Mouse (Mus musculus) embryo, embryonic 11.5 days (tissue): ENCODE results near the gene Cd70.
"Not testable (repeated sequence)": the region's sequence is repeated elsewhere in the genome, so short reads cannot be mapped to it uniquely, and the experiment has no call there.

Experiments
- DNase-seq: peaks from one replicate; pipeline ENCODE4 v3.0.0-alpha.2; 2012; ENCODE audit warnings: low read depth, low spot score

Gene Cd70

GRCm38 (mm10) chr17:57134693-57135092 is 14.9 kb downstream of the Cd70 start:
- DNase-seq: no peak

DNA sequence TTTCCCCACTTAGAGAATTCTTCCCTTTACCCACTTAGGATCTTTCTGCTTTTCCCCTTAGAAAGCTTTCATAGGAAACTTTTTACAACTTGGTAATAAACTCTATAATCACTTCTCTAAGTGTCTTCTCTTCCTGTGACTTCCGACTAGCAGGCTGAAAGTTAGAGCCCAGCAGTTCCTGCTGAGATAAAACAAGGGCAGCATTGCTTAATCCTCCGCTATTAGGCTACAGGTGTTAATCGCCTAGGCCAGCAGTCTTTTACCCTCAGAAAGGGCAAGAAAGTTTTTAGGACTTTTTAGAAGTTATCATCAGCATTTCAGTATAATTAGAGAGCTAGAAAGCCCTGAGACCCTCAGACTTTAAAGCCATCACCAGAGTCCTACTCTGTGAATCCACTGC is 15.6 kb downstream of the Cd70 start:
- not testable (repeated sequence) for DNase-seq

- DNase-seq: no peak
Observed at GRCm38 (mm10) chr17:57131793-57132192, 17.8 kb downstream of the Cd70 start.

- no peak for DNase-seq
Observed at GRCm38 (mm10) chr17:57125853-57126622, 23.5 kb downstream of the Cd70 start.

DNA sequence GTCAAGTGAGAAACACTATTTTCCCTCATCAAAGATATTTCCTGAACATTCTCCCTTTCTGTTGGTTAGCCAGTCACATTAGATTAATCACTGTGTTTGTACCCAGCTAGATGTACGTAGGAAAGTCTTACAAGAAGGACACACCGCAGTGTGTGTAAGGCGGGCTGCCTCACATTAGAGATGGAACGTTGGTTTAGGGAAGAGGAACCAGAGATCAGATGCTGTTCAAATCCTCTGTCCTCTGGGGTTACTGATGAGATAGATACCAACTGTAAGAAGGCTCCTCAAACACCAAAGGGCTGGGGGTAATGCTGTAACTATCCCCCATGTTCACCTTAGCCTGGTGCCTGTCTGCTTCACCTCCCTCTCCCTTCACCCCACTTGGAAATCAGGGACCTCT is 24.8 kb downstream of the Cd70 start:
- DNase-seq: no peak

GRCm38 (mm10) chr17:57123192-57124118 is 26.1 kb downstream of the Cd70 start:
- no peak for DNase-seq

GRCm38 (mm10) chr17:57121856-57122255 is 27.7 kb downstream of the Cd70 start:
- no peak for DNase-seq

DNA sequence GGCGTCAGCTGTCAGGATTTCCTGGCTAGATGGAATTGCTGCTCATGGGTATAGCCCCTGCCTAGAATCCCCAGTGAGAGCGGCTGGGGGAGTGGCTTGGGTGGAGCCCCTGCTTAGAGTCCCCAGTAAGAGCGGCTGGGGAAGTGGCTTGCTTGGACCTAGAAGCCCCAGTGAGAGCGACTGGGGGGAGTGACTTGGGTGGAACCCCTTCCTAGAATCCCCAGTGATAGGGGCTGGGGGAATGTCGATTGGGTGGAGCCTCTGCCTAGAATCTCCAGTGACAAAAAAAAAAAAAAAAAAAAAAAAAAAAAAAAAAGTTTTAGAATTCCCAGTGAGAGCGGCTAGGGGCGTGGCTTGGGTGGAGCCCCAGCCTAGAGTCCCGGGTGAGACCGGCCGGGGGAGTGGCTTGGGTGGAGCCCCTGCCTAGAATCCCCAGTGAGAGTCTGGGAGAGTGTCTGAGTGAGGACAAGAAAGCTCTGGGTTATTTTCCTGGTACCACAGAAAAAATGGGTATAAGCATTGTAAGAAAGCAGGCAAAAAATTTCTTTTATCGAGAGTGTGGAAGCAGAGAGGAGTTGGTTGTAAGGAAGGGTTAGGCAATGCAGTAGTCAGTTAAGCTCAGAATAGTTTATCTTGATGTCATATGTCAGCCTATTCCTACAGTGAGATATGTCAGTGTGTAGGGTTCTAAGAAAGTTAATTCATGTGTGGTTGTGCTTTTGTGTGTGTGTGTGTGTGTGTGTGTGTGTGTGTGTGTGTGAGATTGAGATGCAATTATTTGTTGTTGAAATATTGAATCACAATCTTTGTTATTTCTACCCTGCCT is 30.8 kb downstream of the Cd70 start:
- DNase-seq: peak; percentile 20

GRCm38 (mm10) chr17:57116801-57117200 is 32.8 kb downstream of the Cd70 start:
- no peak for DNase-seq

DNA sequence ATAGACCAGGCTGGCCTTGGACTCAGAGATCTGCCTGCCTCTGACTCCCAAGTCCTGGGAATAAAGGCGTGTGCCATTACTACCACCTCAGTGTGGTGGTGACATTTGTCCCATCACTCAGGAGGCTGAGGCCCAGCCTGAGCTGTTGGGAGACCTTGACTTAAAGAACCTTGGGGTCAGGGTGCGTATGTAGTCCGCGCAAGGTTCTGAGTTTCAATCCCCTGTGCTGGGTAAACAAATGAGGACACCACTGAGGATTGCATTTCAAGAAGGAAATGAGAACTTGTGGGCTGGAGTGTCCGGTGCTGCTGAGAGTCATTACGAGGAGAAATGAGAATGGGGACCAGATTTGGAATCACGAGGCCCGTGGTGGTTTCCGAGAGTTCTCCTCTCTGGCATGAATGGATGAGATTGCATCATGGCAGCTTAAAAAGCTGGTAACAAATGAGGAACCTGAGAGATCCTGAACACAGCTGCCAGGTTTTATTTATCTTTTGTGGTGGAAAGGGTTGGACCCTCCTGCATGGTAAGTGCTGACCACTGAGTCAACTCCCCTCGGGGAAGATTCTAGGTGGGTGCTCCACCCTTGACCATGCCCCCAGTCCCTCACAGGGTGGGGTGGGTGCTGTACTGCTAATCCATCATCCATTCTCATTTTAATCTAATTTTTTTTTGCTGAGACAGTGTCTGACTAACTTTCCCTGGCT is 36.7 kb downstream of the Cd70 start:
- no peak for DNase-seq

DNA sequence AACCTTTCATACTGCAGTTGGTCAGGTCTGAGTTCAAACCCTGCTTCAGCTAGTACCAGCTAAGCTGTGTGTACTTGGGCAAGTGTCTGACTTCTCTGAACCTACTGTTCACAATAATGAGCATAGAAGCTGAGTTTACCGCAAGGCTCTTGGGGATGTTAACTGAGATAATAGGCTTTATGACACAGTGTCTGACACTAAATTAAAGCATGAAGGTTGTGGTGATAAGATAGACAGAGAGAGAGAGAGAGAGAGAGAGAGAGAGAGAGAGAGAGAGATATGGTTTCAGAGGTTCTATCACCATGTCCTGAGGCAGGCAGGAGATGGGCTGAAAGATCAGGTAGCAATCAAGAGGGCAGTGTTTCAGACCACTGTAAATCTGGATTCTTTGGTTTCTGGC is 39.6 kb downstream of the Cd70 start:
- DNase-seq: no peak

GRCm38 (mm10) chr17:57108666-57109171 is 40.9 kb downstream of the Cd70 start:
- no peak for DNase-seq

GRCm38 (mm10) chr17:57108040-57108665 is 41.4 kb downstream of the Cd70 start:
- DNase-seq: no peak

- no peak for DNase-seq
Observed at GRCm38 (mm10) chr17:57107064-57107463, 42.5 kb downstream of the Cd70 start.

- no peak for DNase-seq
Observed at GRCm38 (mm10) chr17:57106035-57106368, 43.6 kb downstream of the Cd70 start.

DNA sequence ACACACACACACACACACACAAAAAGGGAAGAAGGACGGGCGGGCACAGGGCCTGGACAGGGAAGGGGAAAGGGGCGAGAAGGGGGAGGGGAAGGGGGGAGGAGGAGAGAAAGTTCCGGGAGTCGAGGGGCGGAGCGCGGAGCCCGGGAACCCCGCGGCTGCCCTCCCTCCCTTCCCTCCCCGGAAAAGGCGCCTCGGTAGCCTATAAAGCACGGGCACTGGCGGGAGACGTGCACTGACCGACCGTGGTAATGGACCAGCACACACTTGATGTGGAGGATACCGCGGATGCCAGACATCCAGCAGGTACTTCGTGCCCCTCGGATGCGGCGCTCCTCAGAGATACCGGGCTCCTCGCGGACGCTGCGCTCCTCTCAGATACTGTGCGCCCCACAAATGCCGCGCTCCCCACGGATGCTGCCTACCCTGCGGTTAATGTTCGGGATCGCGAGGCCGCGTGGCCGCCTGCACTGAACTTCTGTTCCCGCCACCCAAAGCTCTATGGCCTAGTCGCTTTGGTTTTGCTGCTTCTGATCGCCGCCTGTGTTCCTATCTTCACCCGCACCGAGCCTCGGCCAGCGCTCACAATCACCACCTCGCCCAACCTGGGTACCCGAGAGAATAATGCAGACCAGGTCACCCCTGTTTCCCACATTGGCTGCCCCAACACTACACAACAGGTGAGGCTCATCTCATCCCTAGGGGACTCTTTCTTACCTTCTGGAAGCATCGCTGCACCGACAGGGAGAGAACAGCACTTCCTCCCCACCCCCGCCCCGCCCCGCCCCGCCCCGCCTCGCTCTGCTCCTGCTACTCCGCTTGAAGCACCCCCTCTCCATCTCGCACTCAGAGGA is 44.2 kb downstream of the Cd70 start, which contains the start of gene Tnfsf9:
TSS of gene Tnfsf9 (plus strand) at position 145 of the 854 bp plus-strand sequence.
- no peak for DNase-seq

GRCm38 (mm10) chr17:57104496-57104895 is 45.1 kb downstream of the Cd70 start:
- no peak for DNase-seq

GRCm38 (mm10) chr17:57102276-57102675 is 47.3 kb downstream of the Cd70 start:
- no peak for DNase-seq

DNA sequence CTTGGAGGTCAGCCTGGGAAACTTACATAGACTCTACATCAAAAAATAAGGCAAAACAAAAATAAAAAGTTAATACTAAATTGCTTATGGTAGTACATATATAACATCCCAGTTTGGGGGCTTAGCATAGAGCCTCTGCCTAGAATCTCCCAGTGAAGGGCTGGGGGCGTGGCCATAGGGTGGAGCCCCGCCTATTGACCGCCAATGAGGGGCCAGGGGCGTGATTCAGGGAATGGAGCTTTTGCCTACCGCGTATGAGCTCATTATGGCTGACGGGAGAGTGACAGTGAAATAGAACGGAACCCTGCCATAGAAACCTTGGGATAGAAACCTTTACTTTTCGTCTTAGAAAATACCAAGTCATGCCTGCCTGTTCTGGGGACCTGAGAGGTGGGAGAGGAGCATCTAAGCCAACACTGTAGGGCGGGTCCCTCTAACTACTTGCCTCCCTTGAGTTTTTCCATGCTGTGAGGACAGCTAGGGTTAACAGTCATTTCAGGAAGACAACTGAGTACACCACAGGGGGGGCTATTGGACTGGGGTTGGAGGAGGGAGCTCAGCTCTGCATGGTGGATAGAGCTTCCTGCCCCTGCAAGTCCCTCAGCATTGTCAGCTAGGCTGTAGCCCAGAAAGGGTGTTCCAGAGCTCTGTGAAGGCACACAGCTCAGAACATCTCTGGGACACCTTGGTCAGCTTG is 49.8 kb downstream of the Cd70 start:
- DNase-seq: no peak
